Mouse (Mus musculus): ENCODE results near the gene Src. TPM values are rescaled to one million over a fixed set of nuclear protein-coding genes. Genes with fewer than 3 reads are reported as not detected.

Src gene
- total RNA-seq, 1 experiment, result 36.7 TPM

- Histone ChIP-seq H3K4me1 (ENCODE audit: control insufficient read depth in 2 of 2, insufficient read depth in 2 of 2, low read length in 2 of 2, poor library complexity in 1 of 2) (peaks cover 7 to 13% of the 10 kb centered on the region in 2 experiments), H3K36me3 (ENCODE audit: control insufficient read depth, insufficient read depth, low read length, poor library complexity, severe bottlenecking) (no peaks in the 10 kb centered on the region), H3K9ac (ENCODE audit: insufficient read depth, low read depth, low read length, poor library complexity, severe bottlenecking) (no peak overlapping the region), H3K9me3 (ENCODE audit: control insufficient read depth, insufficient read depth, low read depth, low read length) (no peaks in the 10 kb centered on the region), H3K4me3 (ENCODE audit: insufficient read depth in 1 of 2, low read depth in 1 of 2, low read length in 2 of 2, poor library complexity in 1 of 2, severe bottlenecking in 1 of 2) (no peak overlapping the region), H3K27ac (ENCODE audit: insufficient read depth, low read depth, low read length, poor library complexity, severe bottlenecking) (no peak overlapping the region)
- TF ChIP-seq CHD2 (IDR thresholded peaks at IDR 0.05; ENCODE audit: low read depth, low read length) (no peak), HCFC1 (IDR thresholded peaks at IDR 0.05; ENCODE audit: borderline replicate concordance, insufficient read depth, low read length) (no peak), MAFK (IDR thresholded peaks at IDR 0.05; ENCODE audit: insufficient read depth, low read depth, low read length) (no peak), ZNF384 (IDR thresholded peaks at IDR 0.05; ENCODE audit: low read depth, low read length) (no peak), ZC3H11A (IDR thresholded peaks at IDR 0.05; ENCODE audit: borderline replicate concordance, low read depth, low read length) (no peak)
- DNase-seq (ENCODE audit: low read depth, low spot score), result no peak
- in situ Hi-C loops (cut with MboI; ENCODE audit: low sequenced_read_pairs in 2 of 2, unreplicated experiment in 2 of 2), result no loop called here
Observed at GRCm38 (mm10) chr2:157487733-157488175, 69.5 kb downstream of the Src start.

- TF ChIP-seq ZNF384 (IDR thresholded peaks at IDR 0.05; ENCODE audit: low read depth, low read length) (no peak), HCFC1 (IDR thresholded peaks at IDR 0.05; ENCODE audit: borderline replicate concordance, insufficient read depth, low read length) (no peak), ZC3H11A (IDR thresholded peaks at IDR 0.05; ENCODE audit: borderline replicate concordance, low read depth, low read length) (no peak), CHD2 (IDR thresholded peaks at IDR 0.05; ENCODE audit: low read depth, low read length) (no peak), MAFK (IDR thresholded peaks at IDR 0.05; ENCODE audit: insufficient read depth, low read depth, low read length) (no peak)
- Histone ChIP-seq H3K4me1 (ENCODE audit: control insufficient read depth in 2 of 2, insufficient read depth in 2 of 2, low read length in 2 of 2, poor library complexity in 1 of 2) (no peaks in the 10 kb centered on the region), H3K9me3 (ENCODE audit: control insufficient read depth, insufficient read depth, low read depth, low read length) (no peaks in the 10 kb centered on the region), H3K4me3 (ENCODE audit: insufficient read depth in 1 of 2, low read depth in 1 of 2, low read length in 2 of 2, poor library complexity in 1 of 2, severe bottlenecking in 1 of 2) (no peak overlapping the region), H3K36me3 (ENCODE audit: control insufficient read depth, insufficient read depth, low read length, poor library complexity, severe bottlenecking) (no peaks in the 10 kb centered on the region), H3K27ac (ENCODE audit: insufficient read depth, low read depth, low read length, poor library complexity, severe bottlenecking) (no peak overlapping the region), H3K9ac (ENCODE audit: insufficient read depth, low read depth, low read length, poor library complexity, severe bottlenecking) (no peak overlapping the region)
- no peak for DNase-seq (ENCODE audit: low read depth, low spot score)
- in situ Hi-C loops (cut with MboI; ENCODE audit: low sequenced_read_pairs in 2 of 2, unreplicated experiment in 2 of 2), result no loop called here
Observed at GRCm38 (mm10) chr2:157493240-157493639, 75.0 kb downstream of the Src start.

DNA sequence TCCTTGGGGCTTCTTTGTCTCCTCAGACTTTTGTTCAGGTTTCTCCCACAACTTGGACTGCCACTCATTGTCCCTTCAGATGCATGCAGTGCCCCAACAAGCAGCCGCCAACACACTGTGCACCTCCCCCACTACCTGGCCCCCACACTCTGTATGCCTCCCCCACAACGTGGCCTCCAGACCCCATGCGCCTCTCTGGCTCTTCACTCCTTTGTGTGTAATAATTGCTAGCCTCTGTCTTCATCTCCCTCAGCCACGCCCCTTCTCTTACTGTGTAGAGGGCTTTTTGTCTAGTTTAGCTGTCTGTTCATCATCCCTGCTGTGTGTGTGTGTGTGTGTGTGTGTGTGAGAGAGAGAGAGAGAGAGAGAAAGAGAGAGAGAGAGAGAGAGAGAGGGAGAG lies 80.3 kb downstream of the Src start:
- H3K4me1 ChIP-seq (ENCODE audit: control insufficient read depth in 2 of 2, insufficient read depth in 2 of 2, low read length in 2 of 2, poor library complexity in 1 of 2), result no peaks in the 10 kb centered on the region; a peak in 1 of 4 replicates
- no peak overlapping the region for H3K27ac ChIP-seq (ENCODE audit: insufficient read depth, low read depth, low read length, poor library complexity, severe bottlenecking)
- H3K9ac ChIP-seq (ENCODE audit: insufficient read depth, low read depth, low read length, poor library complexity, severe bottlenecking), result no peak overlapping the region
- H3K4me3 ChIP-seq (ENCODE audit: insufficient read depth in 1 of 2, low read depth in 1 of 2, low read length in 2 of 2, poor library complexity in 1 of 2, severe bottlenecking in 1 of 2), result no peak overlapping the region
- no peak for DNase-seq (ENCODE audit: low read depth, low spot score)
- in situ Hi-C loops (cut with MboI; ENCODE audit: low sequenced_read_pairs in 2 of 2, unreplicated experiment in 2 of 2), result no loop called here
- TF ChIP-seq MAFK (IDR thresholded peaks at IDR 0.05; ENCODE audit: insufficient read depth, low read depth, low read length) (no peak), HCFC1 (IDR thresholded peaks at IDR 0.05; ENCODE audit: borderline replicate concordance, insufficient read depth, low read length) (no peak), ZNF384 (IDR thresholded peaks at IDR 0.05; ENCODE audit: low read depth, low read length) (no peak), ZC3H11A (IDR thresholded peaks at IDR 0.05; ENCODE audit: borderline replicate concordance, low read depth, low read length) (no peak), CHD2 (IDR thresholded peaks at IDR 0.05; ENCODE audit: low read depth, low read length) (no peak)
- H3K36me3 ChIP-seq (ENCODE audit: control insufficient read depth, insufficient read depth, low read length, poor library complexity, severe bottlenecking), result no peaks in the 10 kb centered on the region
- H3K9me3 ChIP-seq (ENCODE audit: control insufficient read depth, insufficient read depth, low read depth, low read length), result no peaks in the 10 kb centered on the region

DNA sequence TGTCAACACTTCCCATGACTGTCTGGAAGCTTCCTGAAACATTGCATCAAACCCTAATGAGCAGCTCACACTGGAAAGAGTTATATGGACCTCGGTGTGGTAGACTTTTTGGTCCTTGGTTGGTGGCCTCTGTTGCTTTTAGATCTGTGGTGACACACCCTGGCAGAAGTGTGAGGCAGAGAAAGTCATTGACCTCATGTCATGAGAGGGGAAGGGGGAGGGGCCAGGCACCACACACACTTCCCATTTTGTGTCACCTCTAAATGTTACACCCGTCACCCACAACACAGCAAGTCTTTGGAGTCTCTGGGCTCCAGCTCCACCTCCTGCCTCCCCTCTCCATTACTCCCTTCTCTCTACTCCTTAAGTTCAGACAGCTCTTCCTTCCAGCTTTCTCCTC lies 82.1 kb downstream of the Src start:
- Histone ChIP-seq H3K4me3 (ENCODE audit: insufficient read depth in 1 of 2, low read depth in 1 of 2, low read length in 2 of 2, poor library complexity in 1 of 2, severe bottlenecking in 1 of 2) (no peak overlapping the region), H3K27ac (ENCODE audit: insufficient read depth, low read depth, low read length, poor library complexity, severe bottlenecking) (no peak overlapping the region), H3K36me3 (ENCODE audit: control insufficient read depth, insufficient read depth, low read length, poor library complexity, severe bottlenecking) (no peaks in the 10 kb centered on the region), H3K9ac (ENCODE audit: insufficient read depth, low read depth, low read length, poor library complexity, severe bottlenecking) (no peak overlapping the region), H3K9me3 (ENCODE audit: control insufficient read depth, insufficient read depth, low read depth, low read length) (no peaks in the 10 kb centered on the region), H3K4me1 (ENCODE audit: control insufficient read depth in 2 of 2, insufficient read depth in 2 of 2, low read length in 2 of 2, poor library complexity in 1 of 2) (no peaks in the 10 kb centered on the region; a peak in 1 of 4 replicates)
- in situ Hi-C loops (cut with MboI; ENCODE audit: low sequenced_read_pairs in 2 of 2, unreplicated experiment in 2 of 2), result no loop called here
- TF ChIP-seq CHD2 (IDR thresholded peaks at IDR 0.05; ENCODE audit: low read depth, low read length) (no peak), MAFK (IDR thresholded peaks at IDR 0.05; ENCODE audit: insufficient read depth, low read depth, low read length) (no peak), HCFC1 (IDR thresholded peaks at IDR 0.05; ENCODE audit: borderline replicate concordance, insufficient read depth, low read length) (no peak), ZC3H11A (IDR thresholded peaks at IDR 0.05; ENCODE audit: borderline replicate concordance, low read depth, low read length) (no peak), ZNF384 (IDR thresholded peaks at IDR 0.05; ENCODE audit: low read depth, low read length) (no peak)
- DNase-seq (ENCODE audit: low read depth, low spot score), result no peak

- Histone ChIP-seq H3K9ac (ENCODE audit: insufficient read depth, low read depth, low read length, poor library complexity, severe bottlenecking) (no peak overlapping the region), H3K4me3 (ENCODE audit: insufficient read depth in 1 of 2, low read depth in 1 of 2, low read length in 2 of 2, poor library complexity in 1 of 2, severe bottlenecking in 1 of 2) (no peak overlapping the region), H3K9me3 (ENCODE audit: control insufficient read depth, insufficient read depth, low read depth, low read length) (no peaks in the 10 kb centered on the region), H3K36me3 (ENCODE audit: control insufficient read depth, insufficient read depth, low read length, poor library complexity, severe bottlenecking) (no peaks in the 10 kb centered on the region), H3K4me1 (ENCODE audit: control insufficient read depth in 2 of 2, insufficient read depth in 2 of 2, low read length in 2 of 2, poor library complexity in 1 of 2) (peaks cover 0 to 3% of the 10 kb centered on the region in 2 experiments; a peak in 1 of 4 replicates), H3K27ac (ENCODE audit: insufficient read depth, low read depth, low read length, poor library complexity, severe bottlenecking) (no peak overlapping the region)
- no peak for TF ChIP-seq ZC3H11A (IDR thresholded peaks at IDR 0.05; ENCODE audit: borderline replicate concordance, low read depth, low read length)
- DNase-seq (ENCODE audit: low read depth, low spot score), result no peak
- in situ Hi-C loops (cut with MboI; ENCODE audit: low sequenced_read_pairs in 2 of 2, unreplicated experiment in 2 of 2), result no loop called here
Observed at GRCm38 (mm10) chr2:157501324-157501723, 83.1 kb downstream of the Src start.
